Mouse (Mus musculus): ENCODE data around the gene Gpr146. TPM values are rescaled to one million over a fixed set of nuclear protein-coding genes. Genes with fewer than 3 reads are reported as not detected.

Gpr146 gene
- polyA plus RNA-seq, 1 experiment from 2014 or later = 2.5 TPM

DNA sequence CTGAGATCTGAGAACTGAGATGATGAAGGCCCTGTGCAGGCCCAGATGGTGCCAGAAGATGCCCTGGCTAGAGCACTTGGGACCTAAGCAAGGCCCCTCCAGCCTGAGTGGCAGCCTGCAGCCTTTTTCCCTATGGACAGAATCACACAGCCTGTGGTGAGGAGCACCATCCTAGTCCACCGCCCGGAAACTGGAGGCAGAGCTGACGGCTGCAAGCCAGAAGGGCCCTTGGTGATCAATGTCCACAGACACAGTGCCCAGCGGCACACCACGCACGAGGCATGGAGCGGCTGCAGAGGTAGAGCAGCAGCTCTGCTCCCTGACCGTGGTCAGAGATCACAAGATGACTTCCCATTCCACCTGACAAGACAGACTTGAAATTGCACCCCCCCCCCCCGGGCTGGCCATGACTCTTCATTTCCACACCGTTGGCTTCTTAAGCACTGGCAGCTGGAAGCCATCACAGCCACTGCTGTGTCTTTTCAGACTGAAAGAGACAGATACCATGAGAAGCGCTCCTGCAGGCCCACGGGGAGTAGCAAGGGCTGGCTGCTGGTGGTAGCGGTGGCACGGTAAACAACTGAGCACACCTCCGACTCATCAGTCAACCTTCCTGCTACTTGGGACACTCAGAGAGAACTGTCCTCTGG is 34.3 kb downstream of the Gpr146 start:
- Histone ChIP-seq H3K9ac (ENCODE audit: low read depth, low read length) (no peak overlapping the region), H3K4me2 (ENCODE audit: low read depth, low read length) (no peak overlapping the region), H3K27ac (ENCODE audit: low read length) (no peak overlapping the region), H3K9me3 (ENCODE audit: control insufficient read depth, low read length) (no peaks in the 10 kb centered on the region), H3K4me3 (ENCODE audit: low read length) (no peak overlapping the region), H3K36me3 (ENCODE audit: control insufficient read depth, insufficient read depth, low read length) (no peaks in the 10 kb centered on the region), H3K27me3 (replicated peaks; ENCODE audit: control insufficient read depth, insufficient read depth, low read length) (no peaks in the 10 kb centered on the region), H3K4me1 (ENCODE audit: control insufficient read depth, insufficient read depth, low read length) (peaks cover 14% of the 10 kb centered on the region)
- ATAC-seq = no peak
- WGBS = 61% methylated on average over 15 of the region's 15 CpGs

DNA sequence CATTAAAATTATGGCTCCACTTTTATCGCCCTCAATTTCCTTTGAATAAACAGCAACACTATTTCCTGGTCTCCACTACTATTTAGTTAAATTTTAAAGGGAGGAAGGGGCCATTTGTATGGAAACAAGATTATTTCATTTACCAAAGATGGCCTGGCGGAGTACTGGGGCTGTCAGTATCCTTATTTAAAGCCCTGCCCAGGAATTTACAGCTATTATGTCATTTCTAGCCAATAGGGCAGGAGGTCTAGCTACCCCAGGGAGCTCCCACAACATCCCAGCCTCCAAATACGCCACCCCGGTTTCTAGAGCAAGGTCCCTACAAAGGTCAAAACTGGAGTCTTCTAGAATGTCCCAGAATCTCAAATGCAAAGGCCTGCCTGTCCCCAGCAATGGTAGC is 36.0 kb downstream of the Gpr146 start:
- no peak overlapping the region for H3K4me3 ChIP-seq (ENCODE audit: low read length)
- WGBS = 46% methylated on average over 4 of the region's 4 CpGs
- peaks cover 15% of the 10 kb centered on the region for H3K4me1 ChIP-seq (ENCODE audit: control insufficient read depth, insufficient read depth, low read length)
- H3K27ac ChIP-seq (ENCODE audit: low read length) = peak overlapping the region; percentile 50
- peak; percentile 63 for ATAC-seq
- no peak overlapping the region for H3K9ac ChIP-seq (ENCODE audit: low read depth, low read length)
- no peaks in the 10 kb centered on the region for H3K27me3 ChIP-seq (replicated peaks; ENCODE audit: control insufficient read depth, insufficient read depth, low read length)
- no peaks in the 10 kb centered on the region for H3K9me3 ChIP-seq (ENCODE audit: control insufficient read depth, low read length)
- H3K4me2 ChIP-seq (ENCODE audit: low read depth, low read length) = no peak overlapping the region
- no peaks in the 10 kb centered on the region for H3K36me3 ChIP-seq (ENCODE audit: control insufficient read depth, insufficient read depth, low read length)

- no peak for ATAC-seq
- H3K9ac ChIP-seq (ENCODE audit: low read depth, low read length) = no peak overlapping the region
- H3K27me3 ChIP-seq (replicated peaks; ENCODE audit: control insufficient read depth, insufficient read depth, low read length) = no peaks in the 10 kb centered on the region
- H3K27ac ChIP-seq (ENCODE audit: low read length) = no peak overlapping the region
- H3K36me3 ChIP-seq (ENCODE audit: control insufficient read depth, insufficient read depth, low read length) = no peaks in the 10 kb centered on the region
- 84% methylated on average over 5 of the region's 5 CpGs for WGBS
- H3K4me1 ChIP-seq (ENCODE audit: control insufficient read depth, insufficient read depth, low read length) = peaks cover 11% of the 10 kb centered on the region
- no peaks in the 10 kb centered on the region for H3K9me3 ChIP-seq (ENCODE audit: control insufficient read depth, low read length)
- H3K4me2 ChIP-seq (ENCODE audit: low read depth, low read length) = no peak overlapping the region
- H3K4me3 ChIP-seq (ENCODE audit: low read length) = no peak overlapping the region
Measured at GRCm38 (mm10) chr5:139415001-139415400, 37.5 kb downstream of the Gpr146 start.

- no peaks in the 10 kb centered on the region for H3K9me3 ChIP-seq (ENCODE audit: control insufficient read depth, low read length)
- no peak overlapping the region for H3K27ac ChIP-seq (ENCODE audit: low read length)
- no peak for ATAC-seq
- no peak overlapping the region for H3K4me3 ChIP-seq (ENCODE audit: low read length)
- WGBS = 84% methylated on average over 4 of the region's 4 CpGs
- H3K9ac ChIP-seq (ENCODE audit: low read depth, low read length) = no peak overlapping the region
- peaks cover 11% of the 10 kb centered on the region for H3K4me1 ChIP-seq (ENCODE audit: control insufficient read depth, insufficient read depth, low read length)
- H3K4me2 ChIP-seq (ENCODE audit: low read depth, low read length) = no peak overlapping the region
- H3K27me3 ChIP-seq (replicated peaks; ENCODE audit: control insufficient read depth, insufficient read depth, low read length) = no peaks in the 10 kb centered on the region
- H3K36me3 ChIP-seq (ENCODE audit: control insufficient read depth, insufficient read depth, low read length) = no peaks in the 10 kb centered on the region
Measured at GRCm38 (mm10) chr5:139416942-139417341, 39.4 kb downstream of the Gpr146 start.

GRCm38 (mm10) chr5:139417480-139417879 is 40.0 kb downstream of the Gpr146 start:
- H3K27me3 ChIP-seq (replicated peaks; ENCODE audit: control insufficient read depth, insufficient read depth, low read length) = no peaks in the 10 kb centered on the region
- 89% methylated on average over 3 of the region's 3 CpGs for WGBS
- H3K9ac ChIP-seq (ENCODE audit: low read depth, low read length) = no peak overlapping the region
- ATAC-seq = no peak
- H3K4me3 ChIP-seq (ENCODE audit: low read length) = no peak overlapping the region
- peaks cover 11% of the 10 kb centered on the region for H3K4me1 ChIP-seq (ENCODE audit: control insufficient read depth, insufficient read depth, low read length)
- no peak overlapping the region for H3K4me2 ChIP-seq (ENCODE audit: low read depth, low read length)
- H3K27ac ChIP-seq (ENCODE audit: low read length) = no peak overlapping the region
- H3K36me3 ChIP-seq (ENCODE audit: control insufficient read depth, insufficient read depth, low read length) = no peaks in the 10 kb centered on the region
- no peaks in the 10 kb centered on the region for H3K9me3 ChIP-seq (ENCODE audit: control insufficient read depth, low read length)

GRCm38 (mm10) chr5:139418110-139418509 is 40.6 kb downstream of the Gpr146 start:
- Histone ChIP-seq H3K4me1 (ENCODE audit: control insufficient read depth, insufficient read depth, low read length) (peaks cover 15% of the 10 kb centered on the region), H3K36me3 (ENCODE audit: control insufficient read depth, insufficient read depth, low read length) (no peaks in the 10 kb centered on the region), H3K4me3 (ENCODE audit: low read length) (no peak overlapping the region), H3K4me2 (ENCODE audit: low read depth, low read length) (no peak overlapping the region), H3K9ac (ENCODE audit: low read depth, low read length) (no peak overlapping the region), H3K27ac (ENCODE audit: low read length) (no peak overlapping the region), H3K27me3 (replicated peaks; ENCODE audit: control insufficient read depth, insufficient read depth, low read length) (no peaks in the 10 kb centered on the region), H3K9me3 (ENCODE audit: control insufficient read depth, low read length) (no peaks in the 10 kb centered on the region)
- WGBS = 56% methylated on average over 2 of the region's 2 CpGs
- ATAC-seq = no peak

DNA sequence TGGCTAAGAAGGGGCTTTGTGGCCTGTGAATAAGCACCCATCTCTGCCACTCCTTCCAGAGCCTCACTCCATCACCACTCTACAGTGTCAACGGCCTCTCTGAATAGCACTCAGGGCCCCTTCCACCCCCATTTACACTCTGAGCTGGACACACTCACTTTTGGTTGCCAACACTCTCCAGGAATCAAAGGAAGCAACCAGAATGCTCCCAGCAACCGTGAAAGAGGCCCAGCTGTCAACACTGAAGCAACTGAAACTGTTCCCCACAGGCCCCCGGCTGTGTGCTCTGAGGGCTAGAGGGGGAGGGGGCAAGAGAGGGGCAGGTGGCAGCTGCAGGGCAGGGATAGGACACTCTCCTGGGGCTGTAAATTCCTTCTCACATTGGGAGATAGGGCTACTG is 41.1 kb downstream of the Gpr146 start:
- Histone ChIP-seq H3K27me3 (replicated peaks; ENCODE audit: control insufficient read depth, insufficient read depth, low read length) (no peaks in the 10 kb centered on the region), H3K9ac (ENCODE audit: low read depth, low read length) (no peak overlapping the region)

DNA sequence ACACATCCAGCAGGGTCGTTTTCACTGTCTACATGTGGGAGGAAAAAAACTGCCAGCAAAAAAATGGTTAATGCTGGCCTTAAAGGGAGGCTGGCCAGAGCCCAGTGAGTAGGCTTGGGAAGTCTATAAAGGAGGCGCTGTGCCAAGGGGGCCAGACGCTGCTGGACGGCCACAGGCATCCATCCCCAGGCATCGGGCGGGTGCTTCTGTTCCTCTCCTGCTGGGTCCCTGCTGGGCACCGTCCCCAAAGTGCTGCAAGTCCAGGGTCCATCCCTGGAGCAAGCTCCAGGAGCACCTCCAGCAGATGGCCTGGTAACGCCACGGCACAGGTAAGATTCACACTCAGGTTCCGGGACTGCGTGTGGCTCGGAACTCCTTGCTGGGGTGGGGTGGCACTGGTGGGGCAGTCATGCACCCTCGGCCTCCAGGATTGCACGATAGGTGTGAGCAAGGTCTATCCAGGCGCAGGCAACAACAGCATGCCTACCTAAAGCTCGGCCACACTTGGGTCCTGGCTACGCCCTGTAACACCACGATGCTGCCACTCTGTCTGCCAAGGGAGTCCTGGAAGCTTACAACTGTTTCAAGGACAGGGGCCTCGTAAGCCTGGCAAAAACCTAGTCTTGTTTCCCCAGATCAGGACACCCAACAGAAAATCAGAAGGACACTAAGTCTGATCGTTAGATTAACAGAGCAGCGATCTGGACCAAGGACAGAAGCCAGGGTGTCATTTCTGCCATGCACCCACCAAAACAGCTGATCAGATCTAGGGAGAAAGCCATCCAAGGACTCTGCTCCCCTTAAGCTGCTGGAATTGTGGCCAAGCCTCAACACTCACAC is 45.7 kb downstream of the Gpr146 start, which contains the start of gene Gper1:
Gene Gper1, plus strand, starts transcription at position 126 of the 840 bp plus-strand sequence.
- Histone ChIP-seq H3K4me1 (ENCODE audit: control insufficient read depth, insufficient read depth, low read length) (peaks cover 19% of the 10 kb centered on the region), H3K9me3 (ENCODE audit: control insufficient read depth, low read length) (no peaks in the 10 kb centered on the region), H3K36me3 (ENCODE audit: control insufficient read depth, insufficient read depth, low read length) (no peaks in the 10 kb centered on the region), H3K27me3 (replicated peaks; ENCODE audit: control insufficient read depth, insufficient read depth, low read length) (no peaks in the 10 kb centered on the region), H3K27ac (ENCODE audit: low read length) (no peak within 1 kb of the TSS), H3K4me3 (ENCODE audit: low read length) (peak within 1 kb of the TSS; percentile 31), H3K9ac (ENCODE audit: low read depth, low read length) (peak within 1 kb of the TSS; percentile 53; the same call in 1 of the 2 replicates), H3K4me2 (ENCODE audit: low read depth, low read length) (peak within 1 kb of the TSS; percentile 36)
- WGBS = 48% methylated on average over 21 of the region's 21 CpGs
- 0 out of 2 replicates have a peak, but pooled peaks have one; percentile 51 for ATAC-seq

More for the DNA sequence above, 41.1 kb downstream of the Gpr146 start:
- Histone ChIP-seq H3K4me2 (ENCODE audit: low read depth, low read length) (no peak overlapping the region), H3K36me3 (ENCODE audit: control insufficient read depth, insufficient read depth, low read length) (no peaks in the 10 kb centered on the region), H3K27ac (ENCODE audit: low read length) (no peak overlapping the region), H3K4me1 (ENCODE audit: control insufficient read depth, insufficient read depth, low read length) (peaks cover 18% of the 10 kb centered on the region), H3K9me3 (ENCODE audit: control insufficient read depth, low read length) (no peaks in the 10 kb centered on the region), H3K4me3 (ENCODE audit: low read length) (no peak overlapping the region)
- no peak for ATAC-seq
- WGBS = 15% methylated on average over 3 of the region's 3 CpGs

GRCm38 (mm10) chr5:139425198-139425597 is 47.7 kb downstream of the Gpr146 start:
- WGBS = 65% methylated on average over 9 of the region's 9 CpGs
- no peaks in the 10 kb centered on the region for H3K9me3 ChIP-seq (ENCODE audit: control insufficient read depth, low read length)
- ATAC-seq = no peak
- H3K36me3 ChIP-seq (ENCODE audit: control insufficient read depth, insufficient read depth, low read length) = no peaks in the 10 kb centered on the region
- no peak overlapping the region for H3K9ac ChIP-seq (ENCODE audit: low read depth, low read length)
- H3K27ac ChIP-seq (ENCODE audit: low read length) = no peak overlapping the region
- no peak overlapping the region for H3K4me3 ChIP-seq (ENCODE audit: low read length)
- no peaks in the 10 kb centered on the region for H3K27me3 ChIP-seq (replicated peaks; ENCODE audit: control insufficient read depth, insufficient read depth, low read length)
- peaks cover 25% of the 10 kb centered on the region for H3K4me1 ChIP-seq (ENCODE audit: control insufficient read depth, insufficient read depth, low read length)
- no peak overlapping the region for H3K4me2 ChIP-seq (ENCODE audit: low read depth, low read length)
